Mouse (Mus musculus): Measurements from ENCODE around the gene Pawr. TPM values are rescaled to one million over a fixed set of nuclear protein-coding genes. Genes with fewer than 3 reads are reported as not detected.

The Pawr gene
- total and polyA plus RNA-seq, 2 experiments from 2014 or later, result 2.7 to 3.5 TPM

DNA sequence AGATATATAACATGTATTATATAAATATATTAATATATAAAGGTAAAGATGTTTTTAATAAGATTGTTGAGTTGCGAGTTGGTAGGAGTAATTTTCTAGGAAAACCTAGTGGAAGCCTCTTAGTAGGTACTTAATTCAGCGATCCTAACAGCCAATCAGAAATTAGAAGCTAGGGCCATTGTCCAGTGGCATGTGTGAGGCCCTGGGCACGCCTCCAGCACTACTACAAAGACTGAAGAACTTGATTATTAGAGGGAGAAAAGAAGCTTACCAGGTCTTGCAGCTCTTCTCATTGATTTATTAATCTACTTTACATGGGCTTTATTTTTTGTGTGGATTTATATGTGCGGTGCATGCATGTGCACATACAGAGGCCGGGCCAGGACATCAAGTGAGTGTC is 46.9 kb upstream of the Pawr start:
- ATAC-seq (ENCODE audit: insufficient read depth, low read depth) (peak; percentile 21; the same call in 1 of the 2 replicates), DNase-seq (ENCODE audit: low spot score) (no peak)
- Histone ChIP-seq H3K27me3 (ENCODE audit: control insufficient read depth, insufficient read depth, low read length) (no peaks in the 10 kb centered on the region), H3K9ac (replicated peaks; ENCODE audit: low read depth, low read length) (no peak overlapping the region), H3K27ac (ENCODE audit: low read depth) (no peak overlapping the region), H3K4me3 (ENCODE audit: low read depth, low read length) (no peak overlapping the region), H3K4me2 (ENCODE audit: low read depth, low read length) (no peak overlapping the region), H3K36me3 (replicated peaks; ENCODE audit: control insufficient read depth, insufficient read depth, low read length) (peaks cover 8% of the 10 kb centered on the region), H3K4me1 (ENCODE audit: control insufficient read depth, insufficient read depth) (no peaks in the 10 kb centered on the region), H3K9me3 (replicated peaks; ENCODE audit: control insufficient read depth, low read length) (no peaks in the 10 kb centered on the region)
- WGBS, result 91% methylated on average over 5 of the region's 5 CpGs
- TF ChIP-seq EP300 (IDR thresholded peaks at IDR 0.05; ENCODE audit: low read depth) (no peak), CTCF (IDR thresholded peaks at IDR 0.05; ENCODE audit: low read depth) (no peak)

DNA sequence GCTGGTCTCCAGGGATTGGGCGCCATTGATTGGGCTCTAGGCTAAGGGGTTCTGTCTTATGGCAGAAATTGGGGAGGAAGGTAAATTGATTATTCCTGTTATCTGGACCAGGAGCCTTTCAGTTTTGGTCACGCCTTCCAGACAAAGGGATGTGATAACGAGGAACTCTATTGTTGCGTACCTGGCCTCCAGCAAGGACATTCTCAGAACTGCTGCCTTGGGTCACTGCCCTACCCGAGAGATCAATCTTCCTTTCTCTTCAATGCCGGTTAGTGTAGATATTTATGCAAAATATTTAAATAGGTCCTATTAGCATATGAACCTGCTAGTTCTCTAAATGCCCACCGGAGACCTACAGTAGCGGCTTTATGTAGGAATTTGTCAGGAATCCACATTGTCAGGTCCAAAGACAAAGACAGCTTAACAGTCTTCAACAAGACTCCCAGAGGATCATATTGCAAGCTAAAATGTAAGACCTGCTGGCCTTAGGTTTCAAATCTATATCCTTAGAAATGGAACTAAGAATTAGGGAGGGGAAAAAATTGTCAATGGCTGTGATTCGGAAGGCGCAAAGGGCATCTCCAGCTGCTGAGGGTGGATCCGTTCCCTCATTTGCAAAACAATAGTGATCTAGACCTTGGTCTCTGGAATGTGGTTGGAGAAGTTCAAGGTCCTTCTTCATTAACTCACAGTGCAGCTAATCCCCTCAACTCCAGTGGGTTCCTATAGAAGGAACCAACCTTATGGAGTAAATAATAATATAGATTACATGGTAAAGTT is 45.1 kb upstream of the Pawr start:
- Histone ChIP-seq H3K36me3 (replicated peaks; ENCODE audit: control insufficient read depth, insufficient read depth, low read length) (no peaks in the 10 kb centered on the region; the same call in none of the 2 replicates), H3K4me2 (ENCODE audit: low read depth, low read length) (no peak overlapping the region), H3K4me1 (ENCODE audit: control insufficient read depth, insufficient read depth) (no peaks in the 10 kb centered on the region), H3K27me3 (ENCODE audit: control insufficient read depth, insufficient read depth, low read length) (no peaks in the 10 kb centered on the region), H3K4me3 (ENCODE audit: low read depth, low read length) (no peak overlapping the region), H3K27ac (ENCODE audit: low read depth) (no peak overlapping the region), H3K9ac (replicated peaks; ENCODE audit: low read depth, low read length) (no peak overlapping the region), H3K9me3 (replicated peaks; ENCODE audit: control insufficient read depth, low read length) (no peaks in the 10 kb centered on the region)
- 77% methylated on average over 11 of the region's 11 CpGs for WGBS
- TF ChIP-seq EP300 (IDR thresholded peaks at IDR 0.05; ENCODE audit: low read depth) (no peak), CTCF (IDR thresholded peaks at IDR 0.05; ENCODE audit: low read depth) (no peak)
- no peak for ATAC-seq (ENCODE audit: insufficient read depth, low read depth)
- DNase-seq (ENCODE audit: low spot score), result no peak

DNA sequence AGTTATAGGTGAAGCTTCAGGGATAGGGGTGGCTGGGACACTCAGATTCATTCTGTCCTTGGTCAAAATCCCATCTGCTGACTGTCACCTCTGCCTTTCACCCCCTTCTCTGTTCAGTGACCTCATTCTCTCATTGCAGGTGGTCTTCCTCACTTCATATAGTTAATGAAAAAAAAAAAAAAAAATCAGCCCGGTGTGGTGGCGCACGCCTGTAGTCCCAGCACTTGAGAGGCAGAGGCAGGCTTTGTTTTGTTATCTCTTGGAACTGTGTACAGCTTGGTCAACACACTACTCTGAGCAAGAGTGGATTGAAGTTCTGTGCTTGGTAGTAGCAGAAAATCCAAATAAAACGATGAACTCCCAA is 44.5 kb upstream of the Pawr start:
- Histone ChIP-seq H3K27me3 (ENCODE audit: control insufficient read depth, insufficient read depth, low read length) (no peaks in the 10 kb centered on the region), H3K9ac (replicated peaks; ENCODE audit: low read depth, low read length) (no peak overlapping the region), H3K36me3 (replicated peaks; ENCODE audit: control insufficient read depth, insufficient read depth, low read length) (no peaks in the 10 kb centered on the region; the same call in none of the 2 replicates), H3K4me2 (ENCODE audit: low read depth, low read length) (no peak overlapping the region), H3K4me1 (ENCODE audit: control insufficient read depth, insufficient read depth) (no peaks in the 10 kb centered on the region), H3K9me3 (replicated peaks; ENCODE audit: control insufficient read depth, low read length) (no peaks in the 10 kb centered on the region), H3K4me3 (ENCODE audit: low read depth, low read length) (no peak overlapping the region), H3K27ac (ENCODE audit: low read depth) (no peak overlapping the region)
- no peak for TF ChIP-seq EP300 (IDR thresholded peaks at IDR 0.05; ENCODE audit: low read depth)
- TF ChIP-seq CTCF (IDR thresholded peaks at IDR 0.05; ENCODE audit: low read depth), result no peak
- DNase-seq (ENCODE audit: low spot score) (no peak), ATAC-seq (ENCODE audit: insufficient read depth, low read depth) (no peak)
- WGBS, result 54% methylated on average over 4 of the region's 4 CpGs

DNA sequence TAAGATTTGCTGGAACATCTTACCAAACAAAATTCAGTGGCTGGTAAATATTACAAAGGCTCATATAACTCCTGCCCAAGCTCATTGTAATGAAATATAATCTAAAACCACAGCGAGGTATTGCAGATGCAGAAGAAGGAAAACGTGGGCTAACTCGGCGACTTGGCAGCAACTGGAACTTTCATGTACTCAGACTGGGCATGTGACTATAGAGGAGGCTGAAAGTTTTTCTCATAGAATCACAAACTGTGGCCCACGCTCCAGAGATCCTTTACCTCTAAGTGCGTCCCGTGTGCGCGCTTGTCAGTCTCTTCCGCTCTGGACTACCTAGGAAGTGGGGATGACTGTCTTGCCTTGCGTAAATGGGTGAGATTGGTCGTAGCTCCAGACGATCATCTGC is 41.9 kb upstream of the Pawr start:
- Histone ChIP-seq H3K9me3 (replicated peaks; ENCODE audit: control insufficient read depth, low read length) (no peaks in the 10 kb centered on the region), H3K4me2 (ENCODE audit: low read depth, low read length) (no peak overlapping the region), H3K27me3 (ENCODE audit: control insufficient read depth, insufficient read depth, low read length) (no peaks in the 10 kb centered on the region), H3K4me1 (ENCODE audit: control insufficient read depth, insufficient read depth) (no peaks in the 10 kb centered on the region), H3K36me3 (replicated peaks; ENCODE audit: control insufficient read depth, insufficient read depth, low read length) (no peaks in the 10 kb centered on the region), H3K27ac (ENCODE audit: low read depth) (no peak overlapping the region), H3K4me3 (ENCODE audit: low read depth, low read length) (no peak overlapping the region), H3K9ac (replicated peaks; ENCODE audit: low read depth, low read length) (no peak overlapping the region)
- ATAC-seq (ENCODE audit: insufficient read depth, low read depth), result no peak
- 93% methylated on average over 13 of the region's 13 CpGs for WGBS
- TF ChIP-seq CTCF (IDR thresholded peaks at IDR 0.05; ENCODE audit: low read depth), result no peak
- no peak for TF ChIP-seq EP300 (IDR thresholded peaks at IDR 0.05; ENCODE audit: low read depth)
- no peak for DNase-seq (ENCODE audit: low spot score)

DNA sequence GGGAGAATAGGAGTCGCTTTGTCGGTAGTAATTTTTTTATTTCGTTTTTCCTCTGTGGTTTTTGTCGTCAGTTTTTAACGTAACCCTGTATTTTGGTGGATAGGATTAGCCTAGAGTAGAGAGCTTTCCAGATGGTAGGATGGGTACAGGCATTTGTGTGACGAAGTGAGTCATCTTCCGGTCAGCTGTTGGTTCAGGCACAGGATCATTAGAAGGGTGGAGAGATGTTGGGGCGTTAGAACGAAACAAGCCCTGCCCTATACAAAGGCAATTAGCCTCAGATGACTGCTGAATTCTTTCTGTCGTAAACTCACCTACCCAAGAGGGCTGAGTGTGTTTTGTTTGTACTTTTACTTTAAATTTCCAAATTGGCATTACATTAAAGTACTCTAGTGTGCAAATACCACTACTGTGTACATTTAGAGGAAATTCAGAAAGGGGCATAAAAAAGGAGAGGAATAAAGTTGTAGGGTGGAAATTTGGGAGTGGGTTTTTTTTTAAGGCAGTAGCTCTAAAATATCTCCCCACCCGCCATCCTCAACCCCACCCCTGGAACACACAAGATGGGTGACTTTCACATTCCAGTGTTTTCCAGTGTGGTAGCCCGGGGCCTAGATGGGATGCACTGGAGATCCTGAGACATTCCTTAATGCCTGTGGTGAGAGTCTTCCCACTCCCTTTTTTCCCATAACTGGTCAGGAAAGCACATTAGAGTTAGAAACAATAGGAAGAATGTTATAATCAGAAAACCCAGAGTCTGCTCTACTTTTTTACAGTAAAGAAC is 40.0 kb upstream of the Pawr start:
- Histone ChIP-seq H3K9me3 (replicated peaks; ENCODE audit: control insufficient read depth, low read length) (no peaks in the 10 kb centered on the region), H3K9ac (replicated peaks; ENCODE audit: low read depth, low read length) (no peak overlapping the region), H3K27me3 (ENCODE audit: control insufficient read depth, insufficient read depth, low read length) (no peaks in the 10 kb centered on the region), H3K4me1 (ENCODE audit: control insufficient read depth, insufficient read depth) (no peaks in the 10 kb centered on the region), H3K4me2 (ENCODE audit: low read depth, low read length) (no peak overlapping the region), H3K27ac (ENCODE audit: low read depth) (no peak overlapping the region), H3K4me3 (ENCODE audit: low read depth, low read length) (no peak overlapping the region), H3K36me3 (replicated peaks; ENCODE audit: control insufficient read depth, insufficient read depth, low read length) (no peaks in the 10 kb centered on the region)
- DNase-seq (ENCODE audit: low spot score) (no peak), ATAC-seq (ENCODE audit: insufficient read depth, low read depth) (no peak)
- WGBS, result 83% methylated on average over 12 of the region's 12 CpGs
- TF ChIP-seq CTCF (IDR thresholded peaks at IDR 0.05; ENCODE audit: low read depth) (no peak), EP300 (IDR thresholded peaks at IDR 0.05; ENCODE audit: low read depth) (no peak)

Data from heart, postnatal 0 days (tissue).